ENCODE assay signal across 25 mouse cellular contexts in the genomic region with DNA sequence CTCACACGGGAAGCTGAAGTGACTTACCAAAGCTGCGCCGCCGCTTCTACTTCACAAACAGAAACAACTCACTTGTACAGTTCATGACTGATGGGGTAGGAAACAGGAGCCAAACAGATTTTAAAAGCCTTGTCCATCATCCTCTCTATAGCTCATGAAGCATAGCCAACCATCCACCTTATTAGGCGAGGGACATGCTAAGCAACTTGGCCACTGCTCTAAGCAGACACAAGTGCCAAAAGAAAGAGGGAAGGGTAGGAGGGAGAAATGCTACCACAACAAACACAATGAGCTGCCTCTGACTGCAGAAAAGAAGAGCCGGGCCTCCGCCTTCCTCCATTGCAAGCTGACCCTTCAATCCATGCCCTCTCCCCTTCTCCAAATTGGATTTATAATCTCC.
DNase-seq lines count a peak whose midpoint lies in the region; ATAC-seq and TF ChIP-seq lines count a peak whose summit lies in the region.
"Had no signal": no experiment of that assay in that cellular context is flagged by ENCODE, and none has a peak within 500 bp of the region (broad histone marks: within the 10 kb centered on the region; RNA-seq: fewer than 3 reads in every experiment).

No protein-coding gene starts in this region.

- H3K36me3 ChIP-seq in forebrain, embryonic 14.5 days (ENCODE audit: control insufficient read depth, insufficient read depth, low read length), result no peaks in the 10 kb centered on the region
- H3K36me3 ChIP-seq in forebrain, embryonic 11.5 days (ENCODE audit: control insufficient read depth, insufficient read depth, low read length), result no peaks in the 10 kb centered on the region
- no peaks in the 10 kb centered on the region for H3K36me3 ChIP-seq in hindbrain, embryonic 16.5 days (ENCODE audit: control insufficient read depth, insufficient read depth, low read length)
- H3K36me3 ChIP-seq in hindbrain, embryonic 13.5 days, result no peaks in the 10 kb centered on the region
- H3K36me3 ChIP-seq: embryonic facial prominence, embryonic 12.5 days; embryonic facial prominence, embryonic 15.5 days; G1E; intestine, embryonic 15.5 days had no signal

- no peaks in the 10 kb centered on the region for H3K9me3 ChIP-seq in forebrain, embryonic 14.5 days (replicated peaks; ENCODE audit: control insufficient read depth, low read length)
- no peaks in the 10 kb centered on the region for H3K9me3 ChIP-seq in forebrain, embryonic 11.5 days (ENCODE audit: control insufficient read depth, low read length)
- no peaks in the 10 kb centered on the region for H3K9me3 ChIP-seq in hindbrain, embryonic 16.5 days (ENCODE audit: control insufficient read depth, low read length)
- no peaks in the 10 kb centered on the region for H3K9me3 ChIP-seq in hindbrain, embryonic 13.5 days
- H3K9me3 ChIP-seq: embryonic facial prominence, embryonic 12.5 days; embryonic facial prominence, embryonic 15.5 days; intestine, embryonic 15.5 days had no signal

- no peak overlapping the region for H3K4me3 ChIP-seq in forebrain, embryonic 14.5 days (ENCODE audit: low read depth, low read length)
- H3K4me3 ChIP-seq in forebrain, embryonic 11.5 days (ENCODE audit: low read depth, low read length), result no peak overlapping the region
- no peak overlapping the region for H3K4me3 ChIP-seq in hindbrain, embryonic 16.5 days (ENCODE audit: low read length)
- no peak overlapping the region for H3K4me3 ChIP-seq in hindbrain, embryonic 13.5 days
- H3K4me3 ChIP-seq: embryonic facial prominence, embryonic 12.5 days; embryonic facial prominence, embryonic 15.5 days; intestine, embryonic 15.5 days had no signal

- H3K9ac ChIP-seq in forebrain, embryonic 14.5 days (ENCODE audit: low read length), result no peak overlapping the region
- H3K9ac ChIP-seq in forebrain, embryonic 11.5 days (ENCODE audit: low read length), result no peak overlapping the region
- H3K9ac ChIP-seq in hindbrain, embryonic 16.5 days (ENCODE audit: low read depth, low read length), result no peak overlapping the region
- H3K9ac ChIP-seq in hindbrain, embryonic 13.5 days, result no peak overlapping the region
- H3K9ac ChIP-seq: embryonic facial prominence, embryonic 12.5 days; embryonic facial prominence, embryonic 15.5 days; intestine, embryonic 15.5 days had no signal

- TF ChIP-seq POLR2A in brain, embryonic 14.5 days (IDR thresholded peaks at IDR 0.05; ENCODE audit: borderline replicate concordance, extremely low read depth, insufficient read depth, insufficient read length, poor library complexity, severe bottlenecking), result no peak

- H3K4me2 ChIP-seq in forebrain, embryonic 14.5 days (ENCODE audit: low read length), result no peak overlapping the region
- no peak overlapping the region for H3K4me2 ChIP-seq in forebrain, embryonic 11.5 days (ENCODE audit: low read depth, low read length, severe bottlenecking)
- no peak overlapping the region for H3K4me2 ChIP-seq in hindbrain, embryonic 16.5 days (ENCODE audit: low read length)
- no peak overlapping the region for H3K4me2 ChIP-seq in hindbrain, embryonic 13.5 days
- H3K4me2 ChIP-seq: embryonic facial prominence, embryonic 12.5 days; embryonic facial prominence, embryonic 15.5 days; heart, embryonic 11.5 days; intestine, embryonic 15.5 days had no signal

- H3K27me3 ChIP-seq in forebrain, embryonic 14.5 days (replicated peaks; ENCODE audit: control insufficient read depth, insufficient read depth, low read length), result no peaks in the 10 kb centered on the region
- no peaks in the 10 kb centered on the region for H3K27me3 ChIP-seq in forebrain, embryonic 11.5 days (ENCODE audit: control insufficient read depth, insufficient read depth, low read length)
- no peaks in the 10 kb centered on the region for H3K27me3 ChIP-seq in hindbrain, embryonic 16.5 days (replicated peaks; ENCODE audit: control insufficient read depth, insufficient read depth, low read length)
- no peaks in the 10 kb centered on the region for H3K27me3 ChIP-seq in hindbrain, embryonic 13.5 days
- H3K27me3 ChIP-seq: CH12.LX; embryonic facial prominence, embryonic 12.5 days; embryonic facial prominence, embryonic 15.5 days; intestine, embryonic 15.5 days; Patski had no signal

- 66% methylated on average over 7 of the region's 7 CpGs for WGBS in forebrain, embryonic 14.5 days
- 86% methylated on average over 7 of the region's 7 CpGs for WGBS in forebrain, embryonic 11.5 days
- WGBS in hindbrain, embryonic 16.5 days, result 80% methylated on average over 7 of the region's 7 CpGs
- 84% methylated on average over 7 of the region's 7 CpGs for WGBS in hindbrain, embryonic 13.5 days

- H3K4me1 ChIP-seq in forebrain, embryonic 14.5 days (ENCODE audit: control insufficient read depth, insufficient read depth, low read length), result no peaks in the 10 kb centered on the region
- H3K4me1 ChIP-seq in forebrain, embryonic 11.5 days (replicated peaks; ENCODE audit: control insufficient read depth, insufficient read depth, low read length), result no peaks in the 10 kb centered on the region
- H3K4me1 ChIP-seq in hindbrain, embryonic 16.5 days (ENCODE audit: control insufficient read depth, insufficient read depth, low read depth, low read length), result no peaks in the 10 kb centered on the region; the same call in 1 of the 2 replicates
- H3K4me1 ChIP-seq in hindbrain, embryonic 13.5 days (replicated peaks), result no peaks in the 10 kb centered on the region
- H3K4me1 ChIP-seq: embryonic facial prominence, embryonic 12.5 days; embryonic facial prominence, embryonic 15.5 days; intestine, embryonic 15.5 days had no signal

- ATAC-seq in forebrain, embryonic 14.5 days, result 0 out of 2 replicates have a peak, but pooled peaks have one; percentile 54
- no peak for ATAC-seq in forebrain, embryonic 11.5 days (replicated peaks; ENCODE audit: low FRiP score)
- ATAC-seq in hindbrain, embryonic 16.5 days, result peak; percentile 37; the same call in 1 of the 2 replicates
- no peak for ATAC-seq in hindbrain, embryonic 13.5 days (ENCODE audit: low FRiP score)
- ATAC-seq: intestine, embryonic 15.5 days; Patski had no signal

- intact Hi-C loops in heart, postnatal 36 days (cut with DNase I), result no loop called here

- DNase-seq in forebrain, embryonic 14.5 days (ENCODE audit: low spot score), result peak; percentile 50
- no peak for DNase-seq in forebrain, embryonic 11.5 days (ENCODE audit: low spot score)
- peak; percentile 70 for DNase-seq in heart, adult 11 months
- no peak for DNase-seq in heart, postnatal 36 days
- peak; percentile 73 for DNase-seq in brain, embryonic 14.5 days (ENCODE audit: low read depth)
- DNase-seq: adrenal gland, postnatal 10 days; adrenal gland, postnatal 36 days; B cell, adult 2 months; cerebellum, adult 11 months; cerebellum, adult 2 months; cerebellum, adult 9-11 months; cerebellum, postnatal 25 days; gastrocnemius, postnatal 10 days; gastrocnemius, postnatal 36 days; kidney, adult 11 months; kidney, adult 8-10 months had no signal

- no peak for TF ChIP-seq CTCF in brain, embryonic 14.5 days (IDR thresholded peaks at IDR 0.05; ENCODE audit: borderline replicate concordance, extremely low read depth, insufficient read depth, insufficient read length)

- H3K27ac ChIP-seq in forebrain, embryonic 14.5 days (ENCODE audit: low read depth, low read length), result no peak overlapping the region
- H3K27ac ChIP-seq in forebrain, embryonic 11.5 days (ENCODE audit: low read depth, low read length), result no peak overlapping the region
- H3K27ac ChIP-seq in hindbrain, embryonic 16.5 days (ENCODE audit: low read depth, low read length), result no peak overlapping the region
- no peak overlapping the region for H3K27ac ChIP-seq in hindbrain, embryonic 13.5 days
- H3K27ac ChIP-seq: embryonic facial prominence, embryonic 12.5 days; embryonic facial prominence, embryonic 15.5 days; intestine, embryonic 15.5 days had no signal

Comparison
In these comparisons a context has a peak if more than half of its experiments do, and no peak if none do; other contexts are left out.
1. ATAC-seq: peak in forebrain, embryonic 14.5 days (single experiment) and hindbrain, embryonic 16.5 days (single experiment); none in forebrain, embryonic 11.5 days (single experiment) and hindbrain, embryonic 13.5 days (single experiment).
2. DNase-seq: peak in forebrain, embryonic 14.5 days (single experiment), heart, adult 11 months (single experiment) and brain, embryonic 14.5 days (single experiment); none in forebrain, embryonic 11.5 days (single experiment) and heart, postnatal 36 days (0 of 2).